Mouse (Mus musculus) urinary bladder, postnatal 14 days (tissue): ENCODE measurements at regions not wholly inside any gene's neighbourhood (a gene's known extent, or its start where the extent isn't known, plus 50 kb on each side); places are given as distances from the start of the nearest gene placed in this dataset.

ENCODE experiments used
- DNase-seq: peaks from one replicate; pipeline ENCODE4 v3.0.0; 2021; ENCODE audit warnings: low spot score

DNA sequence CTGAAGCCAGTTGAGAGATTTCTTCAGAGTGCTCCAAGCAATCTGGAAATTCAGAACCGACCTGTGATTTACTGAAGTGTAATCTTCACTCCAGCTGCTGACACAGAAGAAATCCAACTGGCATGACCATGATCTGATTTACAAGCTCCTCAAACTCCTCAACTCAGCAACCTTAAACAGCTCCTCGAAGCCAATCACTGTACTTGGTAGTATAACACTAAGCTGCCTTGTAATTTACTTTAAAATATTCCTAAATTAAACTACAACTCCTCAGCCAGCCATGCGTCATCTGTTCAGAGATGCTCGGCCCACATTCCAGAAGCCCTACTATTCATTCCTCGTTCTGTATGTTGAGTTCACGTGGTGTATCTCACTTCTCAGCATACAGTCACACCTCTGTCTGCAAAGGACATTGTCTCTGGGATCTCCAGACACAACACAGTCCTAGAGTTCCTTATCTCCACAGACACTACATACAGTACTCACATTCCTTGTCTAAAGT is 116.0 kb upstream of the Smad1 start:
- no peak for DNase-seq

DNA sequence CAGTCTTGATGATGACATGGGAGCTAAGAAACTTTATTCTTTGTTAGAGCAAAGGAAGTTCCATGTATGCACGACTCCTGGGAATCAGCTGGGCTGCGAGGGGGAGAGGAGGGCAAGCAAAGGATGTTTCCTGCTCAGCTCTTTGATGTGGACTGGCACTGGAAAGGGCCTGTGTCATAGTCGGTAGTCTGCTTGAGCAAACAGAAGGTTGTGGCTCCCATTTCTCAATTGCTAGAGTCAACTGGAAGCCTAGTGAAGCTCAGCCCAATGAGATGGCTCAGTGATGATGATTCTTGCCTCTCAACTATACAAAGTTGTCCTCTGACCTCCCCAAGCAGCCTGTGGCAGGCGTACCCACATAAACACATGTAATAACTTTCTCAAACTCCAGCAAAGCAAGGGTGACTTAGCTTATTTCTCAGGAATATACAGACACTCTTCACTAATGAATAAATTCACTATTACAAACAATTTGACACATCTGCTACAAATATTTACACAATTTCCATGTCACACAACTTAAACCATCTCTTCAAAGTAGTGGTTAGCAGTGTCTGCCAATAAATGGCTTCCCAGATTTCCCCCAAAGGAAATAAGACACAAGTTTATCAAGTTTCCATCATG is 115.4 kb upstream of the Smad1 start:
- no peak for DNase-seq

DNA sequence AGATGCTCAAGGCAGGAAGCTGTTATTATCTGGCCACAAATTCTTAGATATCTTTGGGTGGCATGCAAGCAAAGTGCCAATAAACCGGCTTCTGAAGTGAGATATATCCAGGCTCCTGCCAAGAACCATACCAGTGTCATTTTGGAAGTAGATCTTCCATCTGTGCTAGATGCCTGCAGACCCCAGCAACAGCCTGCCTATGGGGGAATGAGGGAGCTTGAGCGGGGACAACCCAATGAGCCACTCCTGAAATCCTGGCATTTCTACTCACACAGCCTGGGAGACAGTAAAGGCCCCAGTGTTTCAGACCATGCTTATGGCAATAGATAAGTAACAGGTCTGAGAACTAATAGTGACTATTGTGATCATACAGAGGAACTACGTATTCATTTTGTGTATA is 109.3 kb upstream of the Smad1 start:
- no peak for DNase-seq

GRCm38 (mm10) chr8:79505381-79505780 is 106.1 kb upstream of the Smad1 start:
- DNase-seq: no peak

DNA sequence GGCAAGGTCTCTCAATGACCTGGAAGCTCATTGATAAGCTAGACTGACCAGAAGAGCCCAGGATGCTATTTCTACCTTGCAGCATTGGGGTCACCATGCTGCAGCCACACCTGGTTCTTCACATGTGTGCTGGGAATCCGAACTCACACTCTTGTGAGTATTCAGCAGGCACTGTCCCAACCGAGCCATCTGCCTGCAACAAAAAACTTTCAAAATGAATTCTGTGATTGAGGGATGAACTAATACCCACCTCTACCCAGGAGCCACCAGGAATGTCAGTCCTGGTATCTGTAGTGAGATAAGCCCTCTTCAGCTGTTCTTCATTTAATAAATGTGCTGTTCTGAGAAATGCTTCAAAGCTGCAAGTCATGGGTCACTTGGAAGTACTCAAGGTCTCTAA is 104.6 kb upstream of the Smad1 start:
- DNase-seq: no peak

DNA sequence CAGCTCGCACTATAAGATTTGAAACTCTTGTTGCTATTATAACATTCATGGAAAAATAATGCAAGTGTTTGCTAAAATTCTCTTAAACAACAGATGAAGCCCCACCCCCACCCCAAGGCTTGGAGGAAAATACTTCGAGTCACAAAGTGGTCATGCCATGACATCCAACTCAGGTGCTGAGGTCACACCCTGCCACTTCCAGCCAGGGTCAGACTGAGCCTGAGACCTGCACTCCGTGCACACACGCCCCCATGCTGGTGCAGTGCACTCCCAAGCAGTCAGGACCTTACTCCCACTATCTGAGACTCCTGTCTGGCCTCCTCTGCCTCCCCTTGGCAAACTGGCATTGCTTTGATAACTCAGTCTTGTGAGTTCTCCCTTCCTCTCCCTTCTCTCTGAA is 102.7 kb upstream of the Smad1 start:
- no peak for DNase-seq

DNA sequence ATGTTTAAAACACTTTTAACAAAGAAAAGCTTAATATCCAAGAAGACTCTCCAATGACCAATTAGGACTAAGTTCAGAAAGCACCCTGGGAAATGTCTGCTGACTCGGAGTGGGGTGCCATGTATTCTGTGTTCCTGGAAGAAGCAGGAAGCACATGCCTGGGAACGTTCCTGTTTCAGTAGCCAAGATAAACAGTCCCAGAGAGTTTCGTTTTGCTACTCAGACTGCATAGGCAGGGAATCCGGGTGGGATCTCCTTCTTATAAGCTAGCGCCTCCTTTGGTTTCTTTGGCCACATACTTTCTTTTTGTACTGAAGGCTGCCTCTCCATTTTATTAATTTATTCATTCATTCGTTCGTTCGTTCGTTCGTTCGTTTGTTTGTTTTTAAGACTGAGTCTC is 101.9 kb upstream of the Smad1 start:
- DNase-seq: no peak

DNA sequence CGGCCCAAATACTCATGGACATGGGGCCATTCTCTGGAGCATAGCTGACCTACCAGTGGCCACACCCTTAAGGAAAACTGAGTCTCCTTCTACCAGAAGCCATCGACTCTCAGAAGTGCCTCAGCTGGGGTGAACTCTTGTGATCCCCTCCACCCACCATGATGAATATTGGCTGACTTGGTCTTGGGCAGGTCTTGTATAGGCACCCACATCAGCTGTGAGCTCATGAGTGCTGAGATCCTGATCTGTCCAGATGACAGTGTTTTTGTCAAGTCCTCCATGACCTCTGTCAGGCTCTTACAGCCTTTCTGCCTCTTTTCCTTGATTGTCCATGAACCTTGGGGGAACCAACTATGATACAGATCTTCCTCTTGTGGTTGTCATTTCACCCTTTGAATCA is 99.9 kb upstream of the Smad1 start:
- DNase-seq: no peak

GRCm38 (mm10) chr8:79498611-79499010 is 99.3 kb upstream of the Smad1 start:
- DNase-seq: peak; percentile 16

- no peak for DNase-seq
These were observed 91.9 kb upstream of the Smad1 start for GRCm38 (mm10) chr8:79491156-79491698.

DNA sequence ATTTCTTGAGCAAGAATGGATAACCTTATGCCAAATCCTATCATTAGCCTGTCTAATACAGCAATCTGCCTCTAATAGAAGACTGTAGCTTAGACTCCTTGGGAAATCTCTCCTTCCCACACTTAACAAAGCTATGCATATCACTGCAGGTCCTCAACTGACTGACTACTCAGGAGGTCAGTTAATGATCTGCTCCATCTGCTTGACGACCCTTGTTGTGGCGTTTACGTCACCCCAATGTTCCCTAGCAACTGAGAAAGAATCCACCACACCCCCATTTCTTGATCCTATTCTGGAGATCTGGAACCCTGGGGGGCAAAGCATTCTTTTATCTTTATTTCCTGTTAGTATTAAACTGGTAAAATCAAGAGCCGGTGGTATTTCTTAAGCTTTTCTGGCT is 91.4 kb upstream of the Smad1 start:
- DNase-seq: no peak

DNA sequence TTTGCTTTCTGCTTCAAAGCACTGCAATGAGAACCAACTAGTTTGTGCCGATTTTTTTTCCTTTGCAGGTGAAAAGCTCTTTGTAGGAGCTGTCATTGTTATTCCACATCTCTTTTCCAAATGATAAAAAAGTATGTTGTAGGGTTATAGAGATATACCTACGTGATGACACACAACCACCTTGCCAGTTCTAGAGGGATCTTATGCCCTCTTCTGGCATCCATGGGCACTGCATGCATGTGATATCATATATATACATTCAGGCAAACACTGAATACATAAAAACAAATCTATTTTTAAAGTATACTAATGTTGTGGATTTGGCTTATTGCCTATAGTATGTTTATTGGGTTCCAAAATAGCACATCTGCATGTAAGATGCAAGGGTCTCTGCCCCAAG is 89.5 kb upstream of the Smad1 start:
- peak; percentile 32 for DNase-seq

GRCm38 (mm10) chr8:79487597-79487996 is 88.3 kb upstream of the Smad1 start:
- DNase-seq: no peak

GRCm38 (mm10) chr8:79479326-79479725 is 80.0 kb upstream of the Smad1 start:
- DNase-seq: no peak

DNA sequence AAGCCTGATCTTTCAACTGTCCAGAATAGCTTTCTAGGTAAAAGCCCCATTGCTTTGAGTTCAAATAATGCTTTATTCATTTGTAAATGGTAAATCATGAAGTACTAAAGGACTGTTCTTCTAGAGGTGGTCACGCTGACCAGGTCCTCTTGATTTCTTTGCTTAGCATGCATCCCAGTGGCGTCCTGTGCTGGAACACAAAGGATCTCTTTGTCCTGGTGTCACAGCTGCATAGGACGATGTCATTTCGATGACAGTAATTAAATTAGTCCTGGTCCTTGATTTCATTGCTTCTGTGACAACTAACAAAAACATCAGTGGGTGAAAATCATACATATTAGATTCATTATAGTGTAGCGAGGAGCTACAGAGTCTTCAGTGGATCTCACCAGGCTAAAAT is 76.7 kb upstream of the Smad1 start:
- no peak for DNase-seq

GRCm38 (mm10) chr8:79474679-79475078 is 75.4 kb upstream of the Smad1 start:
- no peak for DNase-seq

GRCm38 (mm10) chr8:79452101-79452500 is 52.8 kb upstream of the Smad1 start:
- no peak for DNase-seq

- no peak for DNase-seq
These were observed 50.1 kb upstream of the Smad1 start for GRCm38 (mm10) chr8:79449453-79449852.
